Mouse (Mus musculus) erythroblast, embryonic 14.5 days (primary cell): ENCODE data around the gene Insig2.

Experiments used
- GATA1 ChIP-seq: IDR thresholded peaks from 2 replicates; pipeline ENCODE4 v1.6.1; 2012; ENCODE audit warnings: low read length, inconsistent platforms, mixed read lengths
- TAL1 ChIP-seq: IDR thresholded peaks from 3 replicates; pipeline ENCODE4 v1.6.1; 2012; ENCODE audit warnings: low read length, inconsistent platforms, mixed read lengths

GRCm38 (mm10) chr1:121260171-121260741 lies 72.1 kb downstream of the Insig2 start:
- TF ChIP-seq TAL1 (no peak), GATA1 (no peak)
